Mouse (Mus musculus): ENCODE data around the gene Pde4d. TPM values are rescaled to one million over a fixed set of nuclear protein-coding genes. Genes with fewer than 3 reads are reported as not detected.

Pde4d gene
- polyA plus RNA-seq, 1 experiment from 2014 or later: 32.1 TPM

- no peak for ATAC-seq (ENCODE audit: low read depth)
Measured at GRCm38 (mm10) chr13:108498773-108499313, 49.1 kb downstream of the Pde4d start.

GRCm38 (mm10) chr13:108501386-108501785, 51.6 kb downstream of the Pde4d start:
- WGBS: 76% methylated on average over 1 of the region's 1 CpGs
- H3K9ac ChIP-seq (replicated peaks; ENCODE audit: low read depth, low read length): no peak overlapping the region

More at GRCm38 (mm10) chr13:108498773-108499313, 49.1 kb downstream of the Pde4d start:
- no peaks in the 10 kb centered on the region for H3K27me3 ChIP-seq (ENCODE audit: control insufficient read depth, insufficient read depth, low read length)
- no peak overlapping the region for H3K9ac ChIP-seq (replicated peaks; ENCODE audit: low read depth, low read length)
- H3K9me3 ChIP-seq (ENCODE audit: control insufficient read depth, low read length): no peaks in the 10 kb centered on the region
- H3K4me3 ChIP-seq (ENCODE audit: low read depth, low read length): no peak overlapping the region
- 22% methylated on average over 9 of the region's 9 CpGs for WGBS
- H3K4me1 ChIP-seq (ENCODE audit: control insufficient read depth, insufficient read depth, low read length): no peaks in the 10 kb centered on the region
- H3K27ac ChIP-seq (ENCODE audit: low read depth, low read length): no peak overlapping the region
- H3K36me3 ChIP-seq (ENCODE audit: control insufficient read depth, insufficient read depth, low read length): no peaks in the 10 kb centered on the region
- H3K4me2 ChIP-seq (ENCODE audit: low read depth, low read length): peak overlapping the region; percentile 33

GRCm38 (mm10) chr13:108524548-108524947, 74.8 kb downstream of the Pde4d start:
- H3K9ac ChIP-seq (replicated peaks; ENCODE audit: low read depth, low read length): no peak overlapping the region
- no peaks in the 10 kb centered on the region for H3K4me1 ChIP-seq (ENCODE audit: control insufficient read depth, insufficient read depth, low read length)
- H3K27me3 ChIP-seq (ENCODE audit: control insufficient read depth, insufficient read depth, low read length): no peaks in the 10 kb centered on the region
- H3K9me3 ChIP-seq (ENCODE audit: control insufficient read depth, low read length): no peaks in the 10 kb centered on the region
- H3K36me3 ChIP-seq (ENCODE audit: control insufficient read depth, insufficient read depth, low read length): no peaks in the 10 kb centered on the region
- no peak overlapping the region for H3K4me2 ChIP-seq (ENCODE audit: low read depth, low read length)
- 71% methylated on average over 4 of the region's 4 CpGs for WGBS
- no peak overlapping the region for H3K4me3 ChIP-seq (ENCODE audit: low read depth, low read length)
- no peak for ATAC-seq (ENCODE audit: low read depth)
- no peak overlapping the region for H3K27ac ChIP-seq (ENCODE audit: low read depth, low read length)

More at GRCm38 (mm10) chr13:108501386-108501785, 51.6 kb downstream of the Pde4d start:
- no peaks in the 10 kb centered on the region for H3K36me3 ChIP-seq (ENCODE audit: control insufficient read depth, insufficient read depth, low read length)
- no peak for ATAC-seq (ENCODE audit: low read depth)
- H3K27ac ChIP-seq (ENCODE audit: low read depth, low read length): no peak overlapping the region
- H3K4me2 ChIP-seq (ENCODE audit: low read depth, low read length): no peak overlapping the region
- no peaks in the 10 kb centered on the region for H3K27me3 ChIP-seq (ENCODE audit: control insufficient read depth, insufficient read depth, low read length)
- no peaks in the 10 kb centered on the region for H3K4me1 ChIP-seq (ENCODE audit: control insufficient read depth, insufficient read depth, low read length)
- H3K9me3 ChIP-seq (ENCODE audit: control insufficient read depth, low read length): no peaks in the 10 kb centered on the region
- no peak overlapping the region for H3K4me3 ChIP-seq (ENCODE audit: low read depth, low read length)

- no peak overlapping the region for H3K27ac ChIP-seq (ENCODE audit: low read depth, low read length)
- WGBS: 86% methylated on average over 6 of the region's 6 CpGs
- H3K4me3 ChIP-seq (ENCODE audit: low read depth, low read length): no peak overlapping the region
- no peak overlapping the region for H3K9ac ChIP-seq (replicated peaks; ENCODE audit: low read depth, low read length)
- no peaks in the 10 kb centered on the region for H3K27me3 ChIP-seq (ENCODE audit: control insufficient read depth, insufficient read depth, low read length)
- no peaks in the 10 kb centered on the region for H3K4me1 ChIP-seq (ENCODE audit: control insufficient read depth, insufficient read depth, low read length)
- no peak for ATAC-seq (ENCODE audit: low read depth)
- H3K4me2 ChIP-seq (ENCODE audit: low read depth, low read length): no peak overlapping the region
- no peaks in the 10 kb centered on the region for H3K9me3 ChIP-seq (ENCODE audit: control insufficient read depth, low read length)
- no peaks in the 10 kb centered on the region for H3K36me3 ChIP-seq (ENCODE audit: control insufficient read depth, insufficient read depth, low read length)
Measured at GRCm38 (mm10) chr13:108524969-108525368, 75.2 kb downstream of the Pde4d start.

- Histone ChIP-seq H3K9me3 (ENCODE audit: control insufficient read depth, low read length) (no peaks in the 10 kb centered on the region), H3K27ac (ENCODE audit: low read depth, low read length) (no peak overlapping the region), H3K4me1 (ENCODE audit: control insufficient read depth, insufficient read depth, low read length) (no peaks in the 10 kb centered on the region), H3K9ac (replicated peaks; ENCODE audit: low read depth, low read length) (no peak overlapping the region), H3K4me2 (ENCODE audit: low read depth, low read length) (no peak overlapping the region), H3K27me3 (ENCODE audit: control insufficient read depth, insufficient read depth, low read length) (no peaks in the 10 kb centered on the region), H3K36me3 (ENCODE audit: control insufficient read depth, insufficient read depth, low read length) (no peaks in the 10 kb centered on the region), H3K4me3 (ENCODE audit: low read depth, low read length) (no peak overlapping the region)
- no peak for ATAC-seq (ENCODE audit: low read depth)
- 65% methylated on average over 13 of the region's 13 CpGs for WGBS
Measured at GRCm38 (mm10) chr13:108526258-108527007, 76.7 kb downstream of the Pde4d start.

- ATAC-seq (ENCODE audit: low read depth): no peak
- no peak overlapping the region for H3K27ac ChIP-seq (ENCODE audit: low read depth, low read length)
- 90% methylated on average over 7 of the region's 7 CpGs for WGBS
Measured at GRCm38 (mm10) chr13:108527090-108527770, 77.5 kb downstream of the Pde4d start.

GRCm38 (mm10) chr13:108528343-108528742, 78.6 kb downstream of the Pde4d start:
- no peaks in the 10 kb centered on the region for H3K9me3 ChIP-seq (ENCODE audit: control insufficient read depth, low read length)
- no peaks in the 10 kb centered on the region for H3K36me3 ChIP-seq (ENCODE audit: control insufficient read depth, insufficient read depth, low read length)
- no peaks in the 10 kb centered on the region for H3K4me1 ChIP-seq (ENCODE audit: control insufficient read depth, insufficient read depth, low read length)
- H3K4me3 ChIP-seq (ENCODE audit: low read depth, low read length): no peak overlapping the region
- no peak for ATAC-seq (ENCODE audit: low read depth)
- H3K4me2 ChIP-seq (ENCODE audit: low read depth, low read length): no peak overlapping the region
- no peaks in the 10 kb centered on the region for H3K27me3 ChIP-seq (ENCODE audit: control insufficient read depth, insufficient read depth, low read length)
- no peak overlapping the region for H3K9ac ChIP-seq (replicated peaks; ENCODE audit: low read depth, low read length)
- 86% methylated on average over 1 of the region's 1 CpGs for WGBS
- no peak overlapping the region for H3K27ac ChIP-seq (ENCODE audit: low read depth, low read length)

More at GRCm38 (mm10) chr13:108527090-108527770, 77.5 kb downstream of the Pde4d start:
- H3K4me3 ChIP-seq (ENCODE audit: low read depth, low read length): no peak overlapping the region
- no peaks in the 10 kb centered on the region for H3K27me3 ChIP-seq (ENCODE audit: control insufficient read depth, insufficient read depth, low read length)
- H3K4me1 ChIP-seq (ENCODE audit: control insufficient read depth, insufficient read depth, low read length): no peaks in the 10 kb centered on the region
- no peaks in the 10 kb centered on the region for H3K9me3 ChIP-seq (ENCODE audit: control insufficient read depth, low read length)
- no peak overlapping the region for H3K4me2 ChIP-seq (ENCODE audit: low read depth, low read length)
- H3K36me3 ChIP-seq (ENCODE audit: control insufficient read depth, insufficient read depth, low read length): no peaks in the 10 kb centered on the region
- H3K9ac ChIP-seq (replicated peaks; ENCODE audit: low read depth, low read length): no peak overlapping the region

- WGBS: 97% methylated on average over 1 of the region's 1 CpGs
- H3K9ac ChIP-seq (replicated peaks; ENCODE audit: low read depth, low read length): no peak overlapping the region
- H3K4me3 ChIP-seq (ENCODE audit: low read depth, low read length): no peak overlapping the region
- H3K4me2 ChIP-seq (ENCODE audit: low read depth, low read length): no peak overlapping the region
- no peak overlapping the region for H3K27ac ChIP-seq (ENCODE audit: low read depth, low read length)
- H3K9me3 ChIP-seq (ENCODE audit: control insufficient read depth, low read length): no peaks in the 10 kb centered on the region
- no peaks in the 10 kb centered on the region for H3K36me3 ChIP-seq (ENCODE audit: control insufficient read depth, insufficient read depth, low read length)
- no peaks in the 10 kb centered on the region for H3K4me1 ChIP-seq (ENCODE audit: control insufficient read depth, insufficient read depth, low read length)
- H3K27me3 ChIP-seq (ENCODE audit: control insufficient read depth, insufficient read depth, low read length): no peaks in the 10 kb centered on the region
- ATAC-seq (ENCODE audit: low read depth): no peak
Measured at GRCm38 (mm10) chr13:108532875-108533274, 83.1 kb downstream of the Pde4d start.

GRCm38 (mm10) chr13:108536436-108536835, 86.7 kb downstream of the Pde4d start:
- no peaks in the 10 kb centered on the region for H3K4me1 ChIP-seq (ENCODE audit: control insufficient read depth, insufficient read depth, low read length)
- no peak overlapping the region for H3K9ac ChIP-seq (replicated peaks; ENCODE audit: low read depth, low read length)
- 76% methylated on average over 4 of the region's 4 CpGs for WGBS
- H3K4me2 ChIP-seq (ENCODE audit: low read depth, low read length): no peak overlapping the region
- no peak for ATAC-seq (ENCODE audit: low read depth)
- H3K27ac ChIP-seq (ENCODE audit: low read depth, low read length): no peak overlapping the region
- H3K36me3 ChIP-seq (ENCODE audit: control insufficient read depth, insufficient read depth, low read length): no peaks in the 10 kb centered on the region
- H3K9me3 ChIP-seq (ENCODE audit: control insufficient read depth, low read length): no peaks in the 10 kb centered on the region
- H3K4me3 ChIP-seq (ENCODE audit: low read depth, low read length): no peak overlapping the region
- H3K27me3 ChIP-seq (ENCODE audit: control insufficient read depth, insufficient read depth, low read length): no peaks in the 10 kb centered on the region

All from neural tube, embryonic 14.5 days (tissue).